Mouse (Mus musculus): ENCODE results near the gene Cactin.

The Cactin gene

DNA sequence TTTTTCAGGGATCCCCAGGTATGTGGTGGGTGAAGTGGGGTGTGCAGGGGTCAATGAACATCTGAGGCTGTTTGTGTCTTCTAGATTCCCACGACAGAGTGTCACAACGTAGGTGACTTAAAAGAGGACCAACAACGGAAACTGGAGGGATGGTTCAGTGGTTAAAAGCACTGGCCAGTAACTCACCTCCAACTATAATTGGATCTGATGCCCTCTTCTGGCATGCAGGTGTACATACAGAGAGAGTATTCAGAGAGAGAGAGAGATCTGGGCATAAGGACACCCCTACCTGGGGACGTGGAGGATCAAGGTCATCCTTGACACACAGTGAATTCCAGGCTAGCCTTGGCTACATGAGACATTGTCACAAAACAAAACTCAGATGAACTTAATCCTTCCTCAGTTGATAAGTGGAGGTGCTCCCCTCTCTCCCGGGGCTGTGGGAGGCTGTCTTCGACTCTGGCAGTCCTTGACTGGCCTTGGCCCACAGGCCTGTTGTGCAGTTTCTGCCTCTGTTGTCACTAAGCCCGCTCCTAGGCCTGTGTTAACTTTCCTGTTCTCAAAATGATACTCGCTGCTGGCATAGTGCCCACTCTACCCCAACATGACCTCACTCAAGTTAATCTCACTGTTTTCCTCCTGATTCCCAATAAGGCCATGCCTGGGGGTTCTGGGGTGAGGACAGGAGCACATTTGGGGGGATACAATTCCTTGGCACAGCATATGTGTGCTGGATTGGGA, 23.7 kb downstream of the Cactin start:
- no peak for DNase-seq

DNA sequence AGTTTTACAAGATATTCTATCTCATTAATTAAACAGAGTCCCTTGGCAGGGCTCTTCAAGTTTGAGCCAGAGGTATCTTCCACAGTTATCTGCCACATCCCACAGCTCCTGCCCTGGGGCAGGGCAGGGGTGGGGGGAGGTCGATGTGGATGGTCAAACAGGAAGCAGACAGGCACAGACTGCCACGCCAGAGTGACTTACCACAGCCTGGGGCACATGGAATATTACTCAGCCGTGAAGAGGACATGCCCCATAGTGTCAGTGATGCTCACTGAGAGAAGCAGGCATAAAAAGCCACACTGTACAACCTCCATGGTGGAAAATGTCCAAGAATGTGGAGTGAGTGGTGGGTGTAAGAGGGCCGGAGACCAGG, 24.2 kb downstream of the Cactin start:
- DNase-seq: no peak

DNA sequence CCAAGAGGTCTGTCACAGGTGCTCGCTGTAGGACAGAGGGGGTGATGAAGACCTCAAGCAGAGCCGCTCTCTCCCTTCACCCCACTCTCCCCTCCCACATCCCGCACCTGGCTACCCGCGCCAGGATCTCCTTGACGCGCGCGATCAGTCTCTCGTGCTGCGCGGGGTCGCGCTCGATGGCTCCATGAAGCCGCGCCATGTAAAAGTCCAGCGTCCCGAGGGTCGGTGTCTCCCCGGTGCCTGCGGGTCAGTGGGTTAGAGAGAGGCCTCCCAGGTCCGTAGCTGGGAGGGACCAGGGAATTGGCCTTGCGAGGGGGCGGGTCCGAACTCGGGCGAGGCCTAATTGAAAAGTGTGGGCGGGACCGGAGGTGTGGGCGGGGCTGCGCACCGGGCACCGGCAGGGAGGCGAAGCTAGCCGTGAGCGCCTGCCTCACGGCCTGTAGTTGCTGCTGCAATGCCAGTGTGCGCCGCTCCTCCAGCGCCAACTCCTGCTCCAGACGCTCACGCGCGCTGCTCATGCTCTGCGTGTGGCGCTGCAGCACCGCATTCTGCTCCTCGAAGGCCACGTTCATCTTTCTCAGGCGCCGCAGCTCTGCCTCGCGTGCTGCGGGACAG, 25.7 kb downstream of the Cactin start:
- peak; percentile 95 for DNase-seq

DNA sequence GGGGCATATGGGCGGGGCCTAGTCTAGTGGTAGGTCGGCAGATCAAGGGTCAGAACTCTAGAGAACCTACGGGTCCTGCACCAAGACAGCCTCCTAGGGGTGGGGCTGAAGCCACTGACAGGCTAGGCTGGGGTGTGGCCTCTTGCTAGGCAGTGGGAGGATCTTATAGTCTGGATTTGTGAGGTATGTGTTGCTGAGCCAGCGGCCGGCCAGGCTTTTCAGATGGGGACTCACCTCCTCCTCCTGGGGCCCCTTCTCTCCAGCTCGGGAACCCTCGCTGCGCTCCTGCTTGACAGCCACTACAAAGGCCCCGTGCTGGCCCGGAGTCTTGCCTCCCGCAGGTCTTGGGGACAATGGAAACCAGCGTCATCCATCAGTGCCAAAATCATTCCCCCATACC, 28.2 kb downstream of the Cactin start:
- peak; percentile 97 for DNase-seq

DNA sequence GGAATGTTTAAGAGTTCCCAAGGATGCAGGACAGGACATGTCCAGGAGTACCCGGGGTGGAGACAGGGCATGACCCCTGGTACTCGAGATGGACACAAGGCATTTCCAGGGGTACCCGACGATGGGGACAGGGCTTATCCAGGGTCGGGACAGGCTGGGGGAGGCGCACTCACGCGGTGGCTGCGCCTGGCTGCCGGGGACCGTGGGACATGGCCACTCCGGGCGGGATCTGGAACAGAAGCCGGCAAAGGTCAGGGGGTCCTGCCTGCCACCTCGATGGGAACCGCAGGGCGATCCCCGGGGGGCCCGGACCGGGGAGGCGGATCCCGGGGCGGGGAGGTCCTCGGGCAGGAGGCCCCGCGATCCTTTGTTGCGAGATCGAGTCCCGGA, 29.1 kb downstream of the Cactin start:
- DNase-seq: no peak

DNA sequence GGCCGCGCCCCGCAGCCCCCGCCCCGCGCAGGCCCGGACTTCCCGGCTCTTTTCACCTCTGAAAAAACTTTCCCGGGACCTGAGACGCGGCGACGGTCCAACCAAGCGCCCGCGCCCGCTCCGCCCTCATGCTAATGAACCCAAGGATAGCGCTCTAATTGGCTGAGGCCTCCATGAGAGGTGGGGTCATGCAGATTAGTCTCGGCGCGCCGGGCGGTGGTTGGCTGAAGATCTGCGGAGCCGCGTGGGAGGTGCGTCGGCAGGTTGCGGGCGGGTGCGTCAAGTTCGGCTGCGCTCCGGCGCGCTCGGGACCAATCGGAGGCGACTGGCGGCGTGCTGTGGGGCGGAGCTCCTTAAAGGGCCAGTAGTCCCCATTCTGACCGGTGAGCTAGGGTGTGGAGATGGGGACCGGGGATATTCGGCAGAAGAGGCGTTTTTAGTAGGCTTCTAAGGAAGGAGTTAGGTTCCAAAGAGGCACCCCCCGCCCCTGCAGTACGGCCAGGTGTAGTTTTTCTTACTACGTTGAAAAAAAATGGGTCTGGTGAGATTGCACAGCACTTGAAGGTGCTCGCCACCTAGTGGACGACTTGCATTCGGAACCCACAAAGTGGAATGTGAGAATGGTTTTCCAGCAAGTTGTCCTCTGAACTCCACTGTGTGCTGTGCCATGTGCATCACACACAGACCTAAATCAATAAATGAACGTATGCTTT, 29.6 kb downstream of the Cactin start, which contains the start of gene Hmg20b:
Hmg20b (minus strand) TSS at position 130 of the 713 bp plus-strand sequence.
- DNase-seq: peak; percentile 100

DNA sequence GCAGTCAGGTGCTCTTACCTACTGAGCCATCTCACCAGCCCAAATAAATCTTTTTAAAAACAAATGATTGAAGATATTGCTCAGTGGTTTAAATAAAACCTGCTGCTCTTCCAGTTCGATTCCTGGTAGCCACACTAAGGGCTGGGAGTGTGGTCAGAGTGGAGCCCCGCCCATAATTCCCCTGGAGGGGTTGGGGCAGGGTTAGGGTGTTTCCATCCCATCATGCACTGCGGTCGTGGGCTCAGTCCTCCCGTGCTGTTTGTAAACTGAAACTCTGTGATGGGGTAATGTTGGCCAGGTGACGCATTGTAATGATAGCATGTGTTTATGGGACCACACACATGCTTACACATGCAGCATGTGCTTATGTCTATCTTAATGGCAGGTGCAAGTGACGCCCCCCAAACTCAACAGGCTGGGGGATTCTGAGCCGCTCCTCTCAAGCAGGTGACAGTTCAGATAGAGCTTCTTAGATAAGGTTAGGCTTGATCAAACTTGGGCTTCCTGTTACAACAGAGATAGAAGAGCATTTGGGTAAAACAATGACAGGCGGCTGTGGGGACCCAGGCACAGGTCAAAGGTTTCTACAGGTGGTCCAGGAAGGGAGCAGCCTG, 30.9 kb downstream of the Cactin start:
- DNase-seq: peak; percentile 93

DNA sequence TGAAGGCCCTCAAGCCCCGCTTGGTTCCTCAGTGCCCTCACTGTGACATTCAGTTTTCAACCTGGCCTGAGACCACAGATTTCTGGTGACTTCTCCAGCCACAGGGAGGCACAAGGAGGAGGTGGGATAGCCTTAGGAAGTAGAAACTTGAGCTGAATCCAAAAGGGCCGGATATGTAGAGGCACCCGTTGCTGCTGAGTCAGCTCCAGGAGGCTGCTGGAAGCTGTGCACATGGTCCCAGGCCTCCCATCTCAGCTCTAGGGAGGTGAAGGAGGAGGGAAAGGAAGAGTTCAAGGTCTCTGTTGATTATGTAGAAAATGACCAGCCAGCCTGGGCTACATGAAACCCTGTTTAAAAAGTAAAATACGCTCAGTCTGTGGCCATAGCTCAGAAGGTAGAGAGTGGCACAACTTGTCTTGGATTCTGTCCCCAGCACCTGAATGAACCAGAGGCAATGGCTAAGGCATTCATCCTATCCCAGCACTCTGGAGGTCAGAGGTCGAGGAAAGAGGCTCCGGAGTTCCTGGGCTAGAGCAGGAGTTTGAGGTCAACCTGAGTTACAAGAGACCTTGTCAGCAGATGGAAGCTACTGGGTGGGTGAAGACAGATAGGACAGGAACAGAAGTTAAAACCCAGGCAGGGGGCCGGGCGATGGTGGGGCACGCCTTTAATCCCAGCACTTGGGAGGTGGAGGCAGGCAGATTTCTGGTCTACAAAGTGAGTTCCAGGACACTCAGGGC, 34.0 kb downstream of the Cactin start:
- DNase-seq: peak; percentile 92

DNA sequence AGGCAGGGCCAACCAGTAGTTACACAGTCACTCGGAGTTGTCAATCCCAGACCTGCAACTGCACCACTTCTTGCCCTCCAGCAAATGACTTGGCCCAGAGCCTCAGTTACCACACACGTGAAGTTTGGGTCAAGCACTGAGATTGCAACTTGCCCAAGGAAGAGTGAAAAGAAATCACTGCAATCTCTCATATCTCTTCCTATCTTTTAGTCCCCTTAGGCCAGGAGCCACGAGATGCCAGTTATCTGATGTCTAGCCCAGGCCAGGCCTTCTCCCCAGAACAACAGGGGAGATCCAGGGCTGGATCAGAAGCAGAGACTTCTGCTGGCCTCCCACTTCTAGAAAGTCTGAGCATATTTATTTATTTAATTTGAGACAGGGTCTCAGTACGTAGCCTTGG, 34.6 kb downstream of the Cactin start:
- no peak for DNase-seq

DNA sequence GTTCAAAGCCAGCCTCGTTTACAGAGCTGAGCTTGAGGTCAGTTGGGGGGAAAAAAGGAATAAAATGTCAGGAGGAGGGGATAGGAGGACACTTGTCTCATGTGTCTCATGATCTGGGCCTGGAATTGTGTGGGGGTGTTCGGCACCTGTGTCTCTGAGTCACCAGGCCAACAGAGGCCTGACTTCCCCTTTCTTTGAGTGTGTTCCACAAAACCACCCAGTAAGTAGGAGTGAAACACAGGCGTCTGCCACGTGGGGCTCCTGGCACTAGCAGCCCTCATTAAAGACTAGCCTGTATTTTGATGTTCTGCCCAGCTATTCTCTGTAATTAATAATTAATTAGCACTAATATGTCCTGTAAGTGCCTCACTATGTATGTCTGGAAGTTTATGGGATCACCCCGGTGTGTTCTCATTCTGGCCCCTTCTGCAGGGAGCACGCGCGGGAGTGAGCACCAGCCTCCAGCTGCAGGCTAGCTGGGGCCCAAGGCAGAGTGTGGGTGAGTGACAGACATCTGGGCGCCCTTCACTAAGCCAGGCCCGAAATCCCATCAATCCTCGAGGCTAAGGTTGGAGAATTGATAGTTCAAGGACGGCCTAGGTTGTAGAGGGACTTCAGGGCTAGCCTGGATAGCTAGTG, 35.6 kb downstream of the Cactin start:
- DNase-seq: peak; percentile 96

DNA sequence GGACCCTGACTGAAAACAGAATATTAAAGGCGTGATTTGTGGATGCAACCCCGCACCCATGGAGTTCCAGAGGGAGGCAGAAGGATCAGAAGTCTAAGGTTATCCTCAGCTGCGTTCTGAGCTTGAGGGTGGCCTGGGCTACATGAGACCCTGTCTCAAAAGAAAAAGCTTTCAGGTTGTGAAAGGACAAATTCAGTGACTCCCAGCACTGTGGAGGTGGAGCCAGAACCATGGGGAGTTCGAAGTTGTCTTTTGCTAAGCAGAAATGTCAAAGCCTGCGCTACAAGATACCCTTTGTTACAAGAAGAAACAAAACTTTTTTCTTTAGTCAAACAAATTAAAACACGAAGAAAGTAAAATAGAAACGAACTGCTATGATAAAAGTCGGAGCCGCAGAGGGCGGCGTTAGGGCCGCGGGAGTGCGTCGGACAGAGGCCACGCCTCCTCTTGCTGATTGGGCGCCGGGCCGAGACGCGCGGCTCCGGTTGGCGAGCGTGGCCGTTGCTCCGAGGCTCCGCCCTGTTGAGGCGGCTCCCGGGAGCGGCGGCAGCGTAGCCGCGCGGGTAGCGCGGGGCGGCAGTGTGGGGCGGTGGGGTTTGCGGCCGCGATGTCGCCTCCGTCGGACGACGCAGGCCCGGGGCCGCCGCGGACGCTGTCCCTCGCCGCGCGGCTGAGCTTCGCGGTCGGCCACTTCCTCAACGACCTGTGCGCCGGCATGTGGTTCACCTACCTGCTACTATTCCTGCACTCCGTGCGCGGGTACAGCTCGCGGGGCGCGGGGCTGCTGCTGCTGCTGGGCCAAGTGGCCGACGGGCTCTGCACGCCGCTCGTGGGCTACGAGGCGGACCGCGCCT, 36.3 kb downstream of the Cactin start, which contains the start of gene Mfsd12:
Mfsd12 (plus strand) TSS at position 501 of the 854 bp plus-strand sequence.
- DNase-seq: peak; percentile 99

DNA sequence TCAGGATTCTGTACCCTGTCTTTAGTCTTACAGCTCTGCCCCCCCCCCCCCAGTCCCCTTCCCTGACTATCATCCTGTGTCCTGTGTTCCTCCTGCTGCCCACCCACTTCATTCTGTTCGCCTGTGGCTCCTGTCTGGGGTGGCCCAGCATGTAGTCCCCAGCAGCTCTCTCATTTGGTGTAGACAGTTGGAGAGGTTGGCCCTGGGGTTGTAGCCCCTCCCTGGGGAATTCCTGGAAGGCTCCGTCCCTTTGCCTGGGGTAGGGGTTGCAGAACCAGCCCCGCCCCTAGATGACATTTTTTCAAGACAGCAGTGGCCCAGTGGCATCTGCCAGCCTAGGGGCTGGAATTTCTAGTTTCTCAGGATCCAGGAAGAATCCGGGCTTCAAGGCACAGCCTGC, 37.3 kb downstream of the Cactin start:
- peak; percentile 94 for DNase-seq

DNA sequence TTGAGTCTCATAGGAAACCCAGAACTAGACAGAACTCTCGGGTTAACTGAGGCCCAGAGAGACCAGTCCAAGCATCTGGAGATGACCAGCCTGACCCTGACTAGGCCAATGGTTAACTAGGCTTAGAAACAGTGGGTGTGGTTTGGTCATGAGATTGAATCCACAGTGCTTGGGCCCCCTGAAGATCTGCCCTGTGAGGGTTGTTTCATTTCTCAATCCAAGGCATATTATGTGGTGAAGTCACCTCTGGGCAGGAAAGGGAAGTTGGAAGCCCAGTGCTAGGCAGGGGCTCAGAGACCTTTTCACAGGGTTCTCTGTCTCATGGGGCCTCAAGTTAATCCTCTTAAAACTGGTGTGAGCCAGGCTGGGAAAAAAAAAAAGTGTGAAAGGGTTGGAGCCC, 37.9 kb downstream of the Cactin start:
- DNase-seq: no peak

DNA sequence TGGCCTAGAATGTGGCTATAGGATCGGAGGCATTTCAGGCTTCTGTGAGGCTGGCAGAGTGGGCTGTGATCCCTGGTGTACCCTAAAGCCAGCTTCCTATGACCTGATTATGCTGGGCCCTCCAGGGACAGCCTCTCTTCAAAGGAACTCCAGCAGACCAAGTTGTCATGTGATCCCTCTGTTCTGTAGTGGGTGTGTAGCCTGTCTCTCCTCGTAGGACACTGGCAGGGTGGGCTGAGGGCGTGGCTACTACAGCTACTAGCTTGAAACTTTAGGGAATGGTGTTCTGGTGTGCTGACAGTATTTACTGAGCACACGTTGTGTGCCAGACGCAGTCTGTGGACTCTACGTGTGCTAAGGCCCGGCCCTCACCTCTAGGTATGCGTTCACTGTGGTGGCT, 39.8 kb downstream of the Cactin start:
- DNase-seq: no peak

DNA sequence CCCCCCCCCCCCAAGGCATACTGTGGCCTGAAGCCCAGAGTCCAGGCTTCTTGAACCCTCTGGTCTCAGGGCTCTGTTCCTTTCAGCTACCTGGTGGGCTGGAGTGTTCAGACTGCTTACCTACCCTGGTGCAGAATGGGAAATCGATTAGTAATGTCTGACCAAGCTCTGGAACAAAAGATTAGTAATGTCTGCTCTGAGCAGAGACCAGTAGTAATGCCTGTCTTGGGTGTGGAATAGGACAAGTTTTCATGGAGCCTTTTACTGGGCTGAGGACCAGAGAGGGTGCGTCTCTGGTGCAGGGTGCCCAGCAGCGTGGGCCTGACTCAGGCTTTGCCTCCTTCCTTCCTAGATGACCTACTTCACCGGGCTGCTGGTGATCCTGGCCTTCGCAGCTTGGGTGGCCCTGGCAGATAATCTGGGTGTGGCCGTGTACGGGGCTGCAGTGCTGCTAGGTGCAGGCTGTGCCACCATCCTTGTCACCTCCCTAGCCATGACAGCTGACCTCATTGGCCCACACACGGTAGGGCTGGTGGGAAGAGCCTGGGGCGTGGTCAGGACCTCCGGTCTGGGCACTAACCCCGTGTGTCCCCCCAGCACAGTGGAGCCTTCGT, 41.5 kb downstream of the Cactin start:
- no peak for DNase-seq

DNA sequence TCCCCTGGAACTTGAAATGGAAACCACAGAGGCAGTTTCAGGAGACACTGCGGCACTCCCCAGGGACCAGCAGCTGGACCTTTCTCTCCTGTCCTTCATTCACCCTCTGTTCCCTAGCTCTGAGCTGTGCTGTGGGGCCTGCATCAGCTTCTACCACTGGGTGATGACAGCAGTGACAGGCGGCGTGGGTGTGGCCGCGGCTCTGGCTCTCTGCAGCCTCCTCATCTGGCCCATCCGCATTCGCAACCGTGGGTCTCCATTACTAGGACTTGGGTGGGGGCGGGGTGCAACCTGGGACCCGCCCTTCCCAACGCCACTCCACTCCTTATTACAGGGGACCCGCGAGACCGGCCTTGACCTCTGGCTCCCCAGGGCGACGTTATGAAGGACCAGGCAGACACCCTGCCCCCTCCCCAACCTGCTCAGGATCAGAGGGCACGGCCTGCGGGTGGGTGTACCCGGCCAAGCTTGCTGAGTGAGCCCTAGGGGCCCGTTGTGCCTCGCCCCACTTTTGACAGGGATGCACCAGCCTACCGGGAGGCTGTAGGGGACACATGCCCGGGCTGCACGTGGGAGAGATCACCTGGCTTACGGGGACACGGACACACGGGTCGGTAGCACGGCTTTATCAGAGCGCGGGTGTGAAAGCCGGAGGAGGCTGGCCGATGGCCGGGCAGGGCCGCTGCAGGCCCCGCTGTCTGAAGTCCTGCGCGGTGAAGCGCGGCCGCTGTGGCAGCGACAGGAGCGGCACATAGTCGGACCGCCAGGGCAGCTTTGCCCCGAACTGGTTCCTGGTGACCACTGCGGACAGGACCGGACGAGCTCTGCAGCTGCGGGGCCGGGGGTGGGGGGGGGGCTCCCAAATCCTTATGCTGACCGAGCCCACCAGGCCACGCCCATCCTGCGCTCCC, 42.8 kb downstream of the Cactin start:
- peak; percentile 96 for DNase-seq

DNA sequence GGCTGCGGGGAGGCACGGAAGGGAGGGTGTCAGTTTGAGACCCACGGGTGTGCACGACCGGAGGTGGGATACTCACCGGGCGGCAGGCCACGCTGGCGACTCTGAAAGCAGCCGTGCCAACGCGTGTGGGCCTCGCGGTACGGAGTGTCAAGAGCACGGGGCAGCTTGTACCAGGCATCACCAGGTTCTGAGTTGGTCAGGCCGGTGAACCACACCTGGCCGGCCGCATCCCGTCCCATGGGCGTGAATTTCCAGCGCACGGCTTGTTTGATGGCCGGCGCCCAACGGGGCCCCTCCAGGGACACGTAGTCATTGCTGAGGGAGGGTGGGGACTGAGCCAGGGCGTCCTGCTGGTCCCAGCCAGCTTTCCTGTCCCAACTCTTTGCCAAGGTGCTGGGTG, 43.8 kb downstream of the Cactin start:
- DNase-seq: peak; percentile 96

DNA sequence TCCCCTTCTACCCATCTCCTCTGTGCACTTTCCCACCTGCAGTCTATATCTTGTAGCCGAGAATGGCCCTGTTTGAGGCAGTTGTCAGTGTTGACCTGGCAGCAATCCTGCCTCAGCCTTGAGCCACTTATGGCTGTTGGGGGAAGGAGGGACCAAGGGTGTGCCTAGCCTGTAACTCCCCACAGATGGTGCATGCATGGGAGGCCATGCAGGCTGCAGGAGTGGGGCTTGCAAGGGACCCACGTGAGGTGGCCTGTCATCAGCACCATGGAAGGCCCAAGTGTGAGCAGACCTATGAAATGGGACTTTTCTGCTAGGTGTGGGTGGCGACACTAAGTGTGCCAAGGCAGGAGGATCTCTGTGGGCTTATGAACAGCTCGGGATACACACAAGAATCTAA, 44.2 kb downstream of the Cactin start:
- peak; percentile 96 for DNase-seq

DNA sequence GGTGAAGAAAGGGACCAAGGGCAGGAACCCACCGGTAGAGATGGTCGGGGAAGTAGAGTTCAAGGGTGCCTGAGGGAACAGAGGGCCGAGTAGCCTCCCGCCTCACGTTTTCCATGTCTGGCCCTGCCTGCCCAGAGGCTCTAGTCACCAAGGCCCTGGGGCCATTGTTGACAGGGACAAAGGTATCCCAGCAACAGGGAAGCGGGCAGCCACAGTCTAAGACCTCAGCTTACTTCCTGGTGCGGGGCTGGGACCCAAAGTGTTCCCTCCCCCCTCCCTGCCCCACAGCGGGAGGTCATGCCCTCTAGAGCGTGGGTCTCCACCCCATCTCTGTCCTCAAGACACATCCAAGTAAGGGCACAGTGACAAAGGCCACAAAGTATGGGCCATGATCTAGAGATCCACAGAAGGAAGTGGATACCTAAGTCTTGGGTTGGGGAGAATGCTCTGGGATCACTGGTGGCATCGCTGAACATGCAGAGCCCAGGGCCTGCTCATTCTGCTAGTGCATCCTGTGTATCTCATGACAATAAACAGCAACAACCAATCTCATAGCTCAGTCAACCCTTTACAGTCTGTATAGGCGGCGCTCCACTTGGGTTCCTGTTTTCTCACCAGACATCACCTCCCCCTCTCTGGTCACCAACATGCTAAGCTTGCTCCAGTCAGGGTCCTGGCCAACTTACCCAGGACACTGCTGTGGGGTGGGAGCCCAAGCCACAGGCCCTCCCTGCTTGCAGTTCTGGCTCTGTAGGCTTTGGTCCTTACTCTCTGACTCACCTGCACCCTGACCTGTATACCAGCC, 45.0 kb downstream of the Cactin start, which contains the start of gene 4930404N11Rik:
4930404N11Rik (minus strand) TSS at position 145 of the 805 bp plus-strand sequence.
- no peak for DNase-seq

Measured in heart, adult 11 months (tissue).